Mouse (Mus musculus) myocyte (in vitro differentiated cells): ENCODE data around the gene Myo18a.

ENCODE experiments used
- CEBPB ChIP-seq: IDR thresholded peaks from 2 replicates; pipeline ENCODE4 v1.6.1; 2011; ENCODE audit warnings: mild to moderate bottlenecking, moderate library complexity; ENCODE audit not compliant: poor library complexity, insufficient read depth, severe bottlenecking
- E2F4 ChIP-seq: IDR thresholded peaks from one replicate; pipeline ENCODE4 v1.6.1; 2011; ENCODE audit warnings: mild to moderate bottlenecking, control low read depth, moderate library complexity; ENCODE audit not compliant: insufficient read depth
- MAX ChIP-seq: IDR thresholded peaks from one replicate; pipeline ENCODE4 v1.6.1; 2011; ENCODE audit warnings: low read depth, mild to moderate bottlenecking, control low read depth
- MYOD1 ChIP-seq, 3 experiments: IDR thresholded peaks; one replicate each; pipeline ENCODE4 v1.6.1; 2011; ENCODE audit warnings: control low read depth in 2 of 3, low read depth in 2 of 3, mild to moderate bottlenecking in 2 of 3, moderate library complexity in 1 of 3; ENCODE audit not compliant: insufficient read length in 2 of 3, control insufficient read depth in 1 of 3
- MYOG ChIP-seq, 3 experiments: IDR thresholded peaks; one replicate each; pipeline ENCODE4 v1.6.1; 2011; ENCODE audit warnings: control low read depth in 2 of 3, low read depth in 2 of 3, mild to moderate bottlenecking in 2 of 3; ENCODE audit not compliant: insufficient read length in 2 of 3, control insufficient read depth in 1 of 3, insufficient read depth in 1 of 3
- POLR2A ChIP-seq: IDR thresholded peaks from one replicate; pipeline ENCODE4 v1.6.1; 2011; ENCODE audit warnings: low read depth, mild to moderate bottlenecking, control low read depth, moderate library complexity; ENCODE audit not compliant: insufficient read length
- POLR2AphosphoS2 ChIP-seq: IDR thresholded peaks from one replicate; pipeline ENCODE4 v1.6.1; 2011; ENCODE audit warnings: low read depth, control low read depth; ENCODE audit not compliant: insufficient read length
- REST ChIP-seq: IDR thresholded peaks from one replicate; pipeline ENCODE4 v1.6.1; 2011; ENCODE audit warnings: mild to moderate bottlenecking, control low read depth, moderate library complexity; ENCODE audit not compliant: insufficient read depth, insufficient read length
- SRF ChIP-seq: IDR thresholded peaks from one replicate; pipeline ENCODE4 v1.6.1; 2011; ENCODE audit warnings: low read depth; ENCODE audit not compliant: control insufficient read depth, insufficient read length
- TCF12 ChIP-seq: IDR thresholded peaks from one replicate; pipeline ENCODE4 v1.6.1; 2011; ENCODE audit warnings: mild to moderate bottlenecking, control low read depth; ENCODE audit not compliant: poor library complexity, insufficient read depth, severe bottlenecking
- TCF3 ChIP-seq: IDR thresholded peaks from one replicate; pipeline ENCODE4 v1.6.1; 2011; ENCODE audit warnings: low read depth, control low read depth; ENCODE audit not compliant: insufficient read length
- USF1 ChIP-seq: IDR thresholded peaks from one replicate; pipeline ENCODE4 v1.6.1; 2011; ENCODE audit warnings: low read depth, mild to moderate bottlenecking, control low read depth, moderate library complexity

DNA sequence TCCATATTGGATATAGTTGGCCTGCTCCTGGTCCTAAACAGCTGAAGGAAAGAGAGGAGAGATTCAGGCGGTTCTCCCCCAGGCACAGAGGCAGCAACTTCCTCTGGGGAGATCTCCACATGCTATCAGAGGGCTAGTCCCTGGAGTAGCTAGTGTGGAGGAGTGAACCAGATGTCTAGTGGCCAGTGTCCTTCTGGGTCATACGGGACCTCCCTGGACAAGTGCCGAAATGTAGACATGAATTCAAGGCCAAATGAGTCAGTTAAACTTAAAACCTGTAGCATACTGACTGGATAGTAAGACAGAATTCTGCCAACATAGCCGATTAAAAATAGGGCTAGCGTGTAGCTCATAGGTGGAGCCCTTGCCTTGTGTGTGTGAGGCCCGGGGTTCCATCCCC, 43.8 kb downstream of the Myo18a start:
- no peak for TF ChIP-seq MYOD1 (IDR thresholded peaks at IDR 0.05; ENCODE audit: control insufficient read depth in 1 of 3, insufficient read length in 2 of 3, low read depth in 2 of 3)
- TF ChIP-seq E2F4: no peak
- TF ChIP-seq TCF12: no peak
- TF ChIP-seq USF1: no peak
- no peak for TF ChIP-seq CEBPB
- TF ChIP-seq POLR2AphosphoS2: no peak
- TF ChIP-seq POLR2A: no peak
- no peak for TF ChIP-seq MAX
- no peak for TF ChIP-seq MYOG (IDR thresholded peaks at IDR 0.05; ENCODE audit: control insufficient read depth in 1 of 3, insufficient read depth in 1 of 3, insufficient read length in 2 of 3, low read depth in 2 of 3)
- TF ChIP-seq SRF: no peak
- no peak for TF ChIP-seq REST
- no peak for TF ChIP-seq TCF3
